Mouse (Mus musculus) adrenal gland, adult 8-10 months (tissue): ENCODE measurements around the gene Gnl1. TPM values are rescaled to one million over a fixed set of nuclear protein-coding genes. Genes with fewer than 3 reads are reported as not detected.
A peak's percentile ranks its signal among the peaks of the same experiment; 100 is the strongest.
"Not testable (repeated sequence)": the region's sequence is repeated elsewhere in the genome, so short reads cannot be mapped to it uniquely, and the experiment has no call there.

Source experiments
- DNase-seq: peaks from one replicate; pipeline ENCODE4 v3.0.0; 2022
- total RNA-seq, 4 experiments: library from RNA; stranded (reverse); gene quantifications; 2 replicates each; pipeline ENCODE4 v1.2.4; 2022

Gene Gnl1
- total RNA-seq, 4 experiments from 2014 or later = 52.4 to 65.5 (median 59.7) TPM

- DNase-seq = no peak
Measured at GRCm38 (mm10) chr17:35994879-35995240, 15.2 kb downstream of the Gnl1 start.

GRCm38 (mm10) chr17:35996949-35997348 is 17.3 kb downstream of the Gnl1 start:
- DNase-seq = peak; percentile 94

GRCm38 (mm10) chr17:35997713-35998510 is 18.3 kb downstream of the Gnl1 start:
- no peak for DNase-seq

- no peak for DNase-seq
Measured at GRCm38 (mm10) chr17:35998545-35999305, 19.1 kb downstream of the Gnl1 start.

- no peak for DNase-seq
Measured at GRCm38 (mm10) chr17:35999356-35999755, 19.7 kb downstream of the Gnl1 start.

- DNase-seq = no peak
Measured at GRCm38 (mm10) chr17:36000349-36000748, 20.7 kb downstream of the Gnl1 start.

GRCm38 (mm10) chr17:36001121-36001897 is 21.7 kb downstream of the Gnl1 start:
- DNase-seq = no peak

GRCm38 (mm10) chr17:36001966-36002365 is 22.3 kb downstream of the Gnl1 start:
- no peak for DNase-seq

GRCm38 (mm10) chr17:36003331-36003730 is 23.7 kb downstream of the Gnl1 start:
- no peak for DNase-seq

- DNase-seq = not testable (repeated sequence)
Measured at GRCm38 (mm10) chr17:36004409-36004808, 24.8 kb downstream of the Gnl1 start.

GRCm38 (mm10) chr17:36014977-36015376 is 35.3 kb downstream of the Gnl1 start:
- DNase-seq = no peak

- no peak for DNase-seq
Measured at GRCm38 (mm10) chr17:36017046-36017445, 37.4 kb downstream of the Gnl1 start.

GRCm38 (mm10) chr17:36018979-36019378 is 39.3 kb downstream of the Gnl1 start:
- no peak for DNase-seq

- no peak for DNase-seq
Measured at GRCm38 (mm10) chr17:36019519-36019918, 39.9 kb downstream of the Gnl1 start.

GRCm38 (mm10) chr17:36020191-36021073 is 40.8 kb downstream of the Gnl1 start, which contains the start of gene H2-T24:
H2-T24 (minus strand) TSS chr17:36020560.
- DNase-seq = peak; percentile 64

GRCm38 (mm10) chr17:36021309-36021708 is 41.7 kb downstream of the Gnl1 start:
- no peak for DNase-seq

GRCm38 (mm10) chr17:36022098-36022497 is 42.4 kb downstream of the Gnl1 start:
- no peak for DNase-seq

GRCm38 (mm10) chr17:36022922-36023321 is 43.3 kb downstream of the Gnl1 start:
- DNase-seq = no peak

- DNase-seq = no peak
Measured at GRCm38 (mm10) chr17:36023710-36024654, 44.3 kb downstream of the Gnl1 start.

- DNase-seq = no peak
Measured at GRCm38 (mm10) chr17:36025197-36025596, 45.5 kb downstream of the Gnl1 start.

GRCm38 (mm10) chr17:36025901-36026300 is 46.2 kb downstream of the Gnl1 start:
- DNase-seq = no peak
